Mouse (Mus musculus): ENCODE results near the gene Cacna1d. TPM values are rescaled to one million over a fixed set of nuclear protein-coding genes. Genes with fewer than 3 reads are reported as not detected.

The Cacna1d gene
- polyA plus RNA-seq, 1 experiment, result not detected

DNA sequence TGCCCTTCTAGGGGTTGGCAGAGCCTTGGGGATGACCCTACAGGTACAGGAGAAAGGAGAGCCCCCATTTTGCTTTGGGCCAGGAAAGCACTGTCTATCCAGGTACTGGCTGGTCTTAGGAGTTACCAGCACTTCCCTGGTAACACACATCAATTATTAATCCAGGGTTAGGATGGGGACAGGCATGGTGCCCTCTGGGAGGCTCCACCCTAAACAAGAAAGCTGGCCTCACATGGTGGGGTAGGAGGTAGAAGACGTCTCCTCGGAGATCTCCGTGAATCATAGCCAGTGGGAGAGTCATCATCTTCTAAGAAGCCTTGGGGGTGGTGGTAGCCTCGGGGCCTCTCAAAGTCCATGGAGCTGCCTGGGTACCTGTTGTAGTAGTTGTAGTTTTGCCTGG, 444.3 kb downstream of the Cacna1d start:
- Histone ChIP-seq H3K27me3 (ENCODE audit: control insufficient read depth, insufficient read depth, insufficient read length) (peaks cover 4% of the 10 kb centered on the region), H3K36me3 (ENCODE audit: control insufficient read depth, insufficient read depth) (no peaks in the 10 kb centered on the region), H3K4me3 (ENCODE audit: insufficient read depth, poor library complexity, severe bottlenecking) (no peak overlapping the region), H3K79me3 (ENCODE audit: low read depth) (no peaks in the 10 kb centered on the region), H3K79me2 (ENCODE audit: control insufficient read depth, insufficient read depth) (no peaks in the 10 kb centered on the region), H3ac (ENCODE audit: control insufficient read depth, insufficient read length, low read depth) (no peak overlapping the region)
- TF ChIP-seq MYOD1 (IDR thresholded peaks at IDR 0.05; ENCODE audit: control insufficient read depth, insufficient read length, low read depth) (no peak), MYOG (IDR thresholded peaks at IDR 0.05; ENCODE audit: control insufficient read depth, extremely low read depth, insufficient read length) (no peak), USF1 (IDR thresholded peaks at IDR 0.05; ENCODE audit: low read depth) (no peak), FOSL1 (IDR thresholded peaks at IDR 0.05; ENCODE audit: insufficient read depth, low read length, poor library complexity, severe bottlenecking) (no peak), CEBPB (IDR thresholded peaks at IDR 0.05; ENCODE audit: low read depth) (no peak), CTCF (IDR thresholded peaks at IDR 0.05; ENCODE audit: control insufficient read depth, insufficient read depth, insufficient read length) (no peak), MAX (IDR thresholded peaks at IDR 0.05) (no peak)

DNA sequence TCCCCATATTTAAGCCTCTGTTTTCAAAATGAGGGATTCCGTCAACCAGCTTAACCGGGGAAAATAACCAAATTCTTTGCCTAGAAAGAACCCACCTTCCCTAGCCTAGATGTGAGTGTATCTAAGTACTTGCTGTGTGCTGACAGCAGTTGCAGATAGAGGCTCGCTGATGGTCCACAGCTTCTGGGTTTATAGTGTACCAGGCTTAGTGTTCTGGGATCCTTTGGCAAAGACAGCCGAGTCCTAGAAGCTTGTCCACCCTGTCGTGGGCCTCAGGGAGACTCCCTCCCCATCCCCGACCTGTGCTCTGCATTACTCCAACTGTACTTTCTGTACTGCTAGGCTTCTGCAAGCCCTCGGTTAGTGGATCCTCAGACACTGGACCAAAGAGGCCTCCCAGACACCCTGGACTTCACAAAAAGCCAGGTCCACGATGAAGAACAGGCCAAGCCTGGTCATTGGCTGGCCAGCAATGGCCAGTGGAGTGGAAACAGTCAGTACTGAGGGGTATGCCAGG, 445.5 kb downstream of the Cacna1d start:
- H3K27me3 ChIP-seq (ENCODE audit: control insufficient read depth, insufficient read depth, insufficient read length), result peaks cover 5% of the 10 kb centered on the region
- H3ac ChIP-seq (ENCODE audit: control insufficient read depth, insufficient read length, low read depth), result no peak overlapping the region
- H3K79me2 ChIP-seq (ENCODE audit: control insufficient read depth, insufficient read depth), result no peaks in the 10 kb centered on the region
- H3K79me3 ChIP-seq (ENCODE audit: low read depth), result no peaks in the 10 kb centered on the region
- TF ChIP-seq MYOG (IDR thresholded peaks at IDR 0.05; ENCODE audit: control insufficient read depth, extremely low read depth, insufficient read length), result no peak
- no peak for TF ChIP-seq USF1 (IDR thresholded peaks at IDR 0.05; ENCODE audit: low read depth)
- TF ChIP-seq CEBPB (IDR thresholded peaks at IDR 0.05; ENCODE audit: low read depth), result no peak
- no peak for TF ChIP-seq FOSL1 (IDR thresholded peaks at IDR 0.05; ENCODE audit: insufficient read depth, low read length, poor library complexity, severe bottlenecking)
- TF ChIP-seq MYOD1 (IDR thresholded peaks at IDR 0.05; ENCODE audit: control insufficient read depth, insufficient read length, low read depth), result no peak
- TF ChIP-seq MAX (IDR thresholded peaks at IDR 0.05), result no peak
- no peak for TF ChIP-seq CTCF (IDR thresholded peaks at IDR 0.05; ENCODE audit: control insufficient read depth, insufficient read depth, insufficient read length)
- no peak overlapping the region for H3K4me3 ChIP-seq (ENCODE audit: insufficient read depth, poor library complexity, severe bottlenecking)
- no peaks in the 10 kb centered on the region for H3K36me3 ChIP-seq (ENCODE audit: control insufficient read depth, insufficient read depth)

DNA sequence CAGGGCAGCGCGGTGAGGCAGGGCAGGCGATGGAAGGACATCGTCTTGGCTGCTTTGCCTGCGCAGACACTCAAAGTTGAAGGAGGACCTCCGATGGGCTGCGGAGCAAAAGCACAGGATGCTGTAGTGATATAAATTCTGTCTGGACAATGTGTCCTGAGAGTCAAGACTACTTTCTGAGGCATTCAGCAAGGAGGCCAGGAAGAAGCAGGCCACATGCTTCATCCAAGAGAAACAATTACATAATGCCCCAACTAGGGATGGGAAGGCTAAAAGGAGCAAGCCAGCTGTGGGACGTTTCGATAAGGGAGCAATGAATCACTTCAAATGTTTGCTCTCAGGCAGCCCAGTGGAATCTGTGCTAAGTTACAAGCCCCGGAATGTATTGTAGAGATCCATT, 446.0 kb downstream of the Cacna1d start:
- Histone ChIP-seq H3K4me3 (ENCODE audit: insufficient read depth, poor library complexity, severe bottlenecking) (no peak overlapping the region), H3K79me2 (ENCODE audit: control insufficient read depth, insufficient read depth) (no peaks in the 10 kb centered on the region), H3K79me3 (ENCODE audit: low read depth) (no peaks in the 10 kb centered on the region), H3K27me3 (ENCODE audit: control insufficient read depth, insufficient read depth, insufficient read length) (peaks cover 8% of the 10 kb centered on the region), H3K36me3 (ENCODE audit: control insufficient read depth, insufficient read depth) (no peaks in the 10 kb centered on the region), H3ac (ENCODE audit: control insufficient read depth, insufficient read length, low read depth) (no peak overlapping the region)
- TF ChIP-seq MAX (IDR thresholded peaks at IDR 0.05), result no peak

DNA sequence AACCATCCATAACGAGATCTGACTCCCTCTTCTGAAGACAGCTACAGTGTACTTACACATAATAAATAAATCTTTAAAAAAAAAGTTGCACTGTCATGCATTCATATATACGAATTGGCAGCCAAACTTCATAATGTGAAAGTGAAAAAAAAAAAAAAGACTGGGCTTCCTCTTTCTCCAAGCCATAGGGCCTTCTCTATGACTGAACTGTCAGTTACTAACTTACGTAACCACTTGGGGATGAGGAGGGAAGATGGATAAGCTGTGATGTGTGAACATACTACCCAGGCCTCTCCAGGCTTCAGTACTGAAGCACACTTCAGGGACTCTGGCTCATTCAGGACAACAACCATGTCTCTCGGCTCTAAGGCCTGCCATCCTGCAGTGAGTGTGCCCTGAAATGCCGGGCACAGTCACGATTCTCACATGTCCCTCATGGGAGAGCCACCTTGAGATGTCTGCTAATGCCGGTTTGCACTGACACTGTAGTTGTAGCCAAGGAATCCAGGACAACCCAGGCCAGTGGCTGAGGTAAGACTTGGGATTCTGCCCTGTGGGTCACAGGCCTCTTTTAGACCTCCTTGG, 447.8 kb downstream of the Cacna1d start:
- Histone ChIP-seq H3K79me2 (ENCODE audit: control insufficient read depth, insufficient read depth) (no peaks in the 10 kb centered on the region), H3K36me3 (ENCODE audit: control insufficient read depth, insufficient read depth) (no peaks in the 10 kb centered on the region), H3K79me3 (ENCODE audit: low read depth) (no peaks in the 10 kb centered on the region), H3K27me3 (ENCODE audit: control insufficient read depth, insufficient read depth, insufficient read length) (peaks cover 12% of the 10 kb centered on the region), H3ac (ENCODE audit: control insufficient read depth, insufficient read length, low read depth) (no peak overlapping the region), H3K4me3 (ENCODE audit: insufficient read depth, poor library complexity, severe bottlenecking) (no peak overlapping the region)
- TF ChIP-seq MAX (IDR thresholded peaks at IDR 0.05), result no peak
- no peak for TF ChIP-seq USF1 (IDR thresholded peaks at IDR 0.05; ENCODE audit: low read depth)
- TF ChIP-seq MYOD1 (IDR thresholded peaks at IDR 0.05; ENCODE audit: control insufficient read depth, insufficient read length, low read depth), result no peak
- no peak for TF ChIP-seq CTCF (IDR thresholded peaks at IDR 0.05; ENCODE audit: control insufficient read depth, insufficient read depth, insufficient read length)
- TF ChIP-seq CEBPB (IDR thresholded peaks at IDR 0.05; ENCODE audit: low read depth), result no peak
- TF ChIP-seq FOSL1 (IDR thresholded peaks at IDR 0.05; ENCODE audit: insufficient read depth, low read length, poor library complexity, severe bottlenecking), result no peak

DNA sequence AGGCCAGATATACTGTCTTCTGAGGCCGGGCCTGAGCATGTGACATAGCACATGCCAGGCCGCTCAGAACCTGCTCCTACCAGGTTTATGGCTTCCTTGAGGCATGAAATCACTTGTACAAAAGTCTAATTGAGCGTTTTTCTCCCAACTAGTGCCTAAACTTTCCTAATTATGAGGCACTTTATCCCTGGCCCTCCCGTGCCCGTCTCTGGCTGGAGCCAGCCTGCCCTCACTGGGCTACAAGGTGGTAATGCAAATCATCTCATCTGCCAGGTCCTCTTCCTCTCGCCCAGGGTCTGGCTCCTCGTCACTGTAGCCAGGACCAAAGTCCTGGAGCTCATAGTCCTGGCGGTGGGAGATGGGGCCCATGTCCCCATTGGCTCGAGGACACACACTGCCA, 449.4 kb downstream of the Cacna1d start:
- Histone ChIP-seq H3K36me3 (ENCODE audit: control insufficient read depth, insufficient read depth) (no peaks in the 10 kb centered on the region), H3ac (ENCODE audit: control insufficient read depth, insufficient read length, low read depth) (no peak overlapping the region), H3K79me3 (ENCODE audit: low read depth) (no peaks in the 10 kb centered on the region), H3K27me3 (ENCODE audit: control insufficient read depth, insufficient read depth, insufficient read length) (peaks cover 18% of the 10 kb centered on the region), H3K79me2 (ENCODE audit: control insufficient read depth, insufficient read depth) (no peaks in the 10 kb centered on the region), H3K4me3 (ENCODE audit: insufficient read depth, poor library complexity, severe bottlenecking) (no peak overlapping the region)
- TF ChIP-seq CTCF (IDR thresholded peaks at IDR 0.05; ENCODE audit: control insufficient read depth, insufficient read depth, insufficient read length) (no peak), USF1 (IDR thresholded peaks at IDR 0.05; ENCODE audit: low read depth) (no peak), FOSL1 (IDR thresholded peaks at IDR 0.05; ENCODE audit: insufficient read depth, low read length, poor library complexity, severe bottlenecking) (no peak), MYOG (IDR thresholded peaks at IDR 0.05; ENCODE audit: control insufficient read depth, extremely low read depth, insufficient read length) (no peak), MYOD1 (IDR thresholded peaks at IDR 0.05; ENCODE audit: control insufficient read depth, insufficient read length, low read depth) (no peak), MAX (IDR thresholded peaks at IDR 0.05) (no peak)

DNA sequence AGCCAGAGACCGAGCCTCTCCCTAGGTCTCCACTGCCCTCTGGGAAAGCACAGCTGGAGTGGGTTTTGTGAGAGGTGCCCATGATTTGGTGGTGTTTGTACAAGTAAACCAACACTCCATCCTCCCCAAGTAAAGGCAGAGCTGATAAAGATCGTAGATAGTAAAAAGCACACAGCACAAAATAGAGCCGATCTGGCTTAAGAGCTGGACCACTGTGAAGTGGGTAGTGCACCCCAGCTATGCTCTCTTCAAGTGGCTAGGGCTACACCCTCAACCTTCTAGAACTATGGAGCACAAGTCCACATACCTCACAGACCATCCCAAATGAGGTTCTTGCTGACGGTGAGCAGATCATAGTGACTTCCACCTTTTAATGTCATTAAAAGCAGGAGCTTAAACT, 451.8 kb downstream of the Cacna1d start:
- no peaks in the 10 kb centered on the region for H3K36me3 ChIP-seq (ENCODE audit: control insufficient read depth, insufficient read depth)
- H3K79me3 ChIP-seq (ENCODE audit: low read depth), result no peaks in the 10 kb centered on the region

More for the DNA sequence above, 451.8 kb downstream of the Cacna1d start:
- H3K4me3 ChIP-seq (ENCODE audit: insufficient read depth, poor library complexity, severe bottlenecking), result no peak overlapping the region
- TF ChIP-seq CEBPB (IDR thresholded peaks at IDR 0.05; ENCODE audit: low read depth), result no peak
- TF ChIP-seq FOSL1 (IDR thresholded peaks at IDR 0.05; ENCODE audit: insufficient read depth, low read length, poor library complexity, severe bottlenecking), result no peak
- TF ChIP-seq CTCF (IDR thresholded peaks at IDR 0.05; ENCODE audit: control insufficient read depth, insufficient read depth, insufficient read length), result no peak
- TF ChIP-seq USF1 (IDR thresholded peaks at IDR 0.05; ENCODE audit: low read depth), result no peak
- TF ChIP-seq MYOG (IDR thresholded peaks at IDR 0.05; ENCODE audit: control insufficient read depth, extremely low read depth, insufficient read length), result no peak
- TF ChIP-seq MYOD1 (IDR thresholded peaks at IDR 0.05; ENCODE audit: control insufficient read depth, insufficient read length, low read depth), result no peak
- TF ChIP-seq MAX (IDR thresholded peaks at IDR 0.05), result no peak
- H3K27me3 ChIP-seq (ENCODE audit: control insufficient read depth, insufficient read depth, insufficient read length), result peaks cover 18% of the 10 kb centered on the region
- no peaks in the 10 kb centered on the region for H3K79me2 ChIP-seq (ENCODE audit: control insufficient read depth, insufficient read depth)
- H3ac ChIP-seq (ENCODE audit: control insufficient read depth, insufficient read length, low read depth), result no peak overlapping the region
